Mouse (Mus musculus) liver, embryonic 14.5 days (tissue): ENCODE results near the gene Sez6l.

Experiments used
- CTCF ChIP-seq: IDR thresholded peaks from 2 replicates; pipeline ENCODE4 v1.5.1; 2016; ENCODE audit warnings: antibody characterized with exemption, low read depth, control low read depth
- EP300 ChIP-seq: IDR thresholded peaks from 2 replicates; pipeline ENCODE4 v1.6.1; 2016; ENCODE audit warnings: antibody characterized with exemption, low read depth

GRCm38 (mm10) chr5:112622946-112623345 is 46.0 kb upstream of the Sez6l start:
- TF ChIP-seq CTCF = no peak
- TF ChIP-seq EP300 = no peak
